Mouse (Mus musculus) gastrocnemius, adult 2 months (tissue): ENCODE data around the gene Spem1. TPM values are rescaled to one million over a fixed set of nuclear protein-coding genes. Genes with fewer than 3 reads are reported as not detected.

Source experiments
- DNase-seq: peaks from one replicate; pipeline ENCODE4 v3.0.0; 2022
- H3K27ac ChIP-seq: fragments of 200-600 bp; 2 replicates; pipeline ENCODE4 v1.8.1; 2022; ENCODE audit warnings: mild to moderate bottlenecking
- H3K4me3 ChIP-seq: fragments of 200-600 bp; 2 replicates; pipeline ENCODE4 v1.8.1; 2022; ENCODE audit warnings: mild to moderate bottlenecking, moderate library complexity
- CTCF ChIP-seq: fragments of 200-600 bp; IDR thresholded peaks from 2 replicates; pipeline ENCODE4 v1.8.1; 2022; ENCODE audit warnings: antibody characterized with exemption, mild to moderate bottlenecking, moderate library complexity
- intact Hi-C: fragments of 180-260 bp; cut with DNase I; formaldehyde crosslinking; loops from one replicate; pipeline ENCODE4 v1.15.1; 2025
- total RNA-seq, 2 experiments: library from RNA; stranded (reverse); gene quantifications; 2 replicates each; pipeline ENCODE4 v1.2.3; 2021

Gene Spem1
- total RNA-seq, 2 experiments from 2014 or later, result not detected

GRCm38 (mm10) chr11:69834001-69834549 is 12.1 kb upstream of the Spem1 start:
- peak overlapping the region; percentile 60 for H3K4me3 ChIP-seq
- intact Hi-C loops, result no loop called here
- TF ChIP-seq CTCF, result no peak
- no peak overlapping the region for H3K27ac ChIP-seq
- peak; percentile 49 for DNase-seq

GRCm38 (mm10) chr11:69833554-69833953 is 11.6 kb upstream of the Spem1 start:
- peak overlapping the region; percentile 60 for H3K4me3 ChIP-seq
- DNase-seq, result no peak
- intact Hi-C loops, result no loop called here
- TF ChIP-seq CTCF, result no peak
- H3K27ac ChIP-seq, result no peak overlapping the region

- intact Hi-C loops, result no loop called here
- no peak for DNase-seq
- Histone ChIP-seq H3K4me3 (no peak overlapping the region), H3K27ac (no peak overlapping the region)
- no peak for TF ChIP-seq CTCF
Measured at GRCm38 (mm10) chr11:69828832-69829231, 6.9 kb upstream of the Spem1 start.

- H3K4me3 ChIP-seq, result no peak overlapping the region
- TF ChIP-seq CTCF, result no peak
- H3K27ac ChIP-seq, result no peak overlapping the region
- intact Hi-C loops, result no loop called here
- no peak for DNase-seq
Measured at GRCm38 (mm10) chr11:69823456-69823855, 1.5 kb upstream of the Spem1 start.

- Histone ChIP-seq H3K4me3 (no peak overlapping the region), H3K27ac (no peak overlapping the region)
- intact Hi-C loops, result no loop called here
- no peak for DNase-seq
- TF ChIP-seq CTCF, result no peak
Measured at GRCm38 (mm10) chr11:69818871-69819270, 3.1 kb downstream of the Spem1 start.

GRCm38 (mm10) chr11:69818365-69818764 is 3.6 kb downstream of the Spem1 start, which contains the start of gene Spem2:
Spem2 (minus strand) TSS chr11:69818465.
- Histone ChIP-seq H3K27ac (no peak within 1 kb of the TSS), H3K4me3 (no peak within 1 kb of the TSS)
- no peak for DNase-seq
- TF ChIP-seq CTCF, result no peak
- intact Hi-C loops, result no loop called here

- TF ChIP-seq CTCF, result no peak
Measured at GRCm38 (mm10) chr11:69816520-69816919, 5.5 kb downstream of the Spem1 start.

GRCm38 (mm10) chr11:69815155-69815554 is 6.8 kb downstream of the Spem1 start, which contains the start of gene Gm39566:
Gm39566 (minus strand) TSS chr11:69815298.
- TF ChIP-seq CTCF, result 0 out of 2 replicates have a peak, but pooled peaks have one; percentile 2

More at GRCm38 (mm10) chr11:69816520-69816919, 5.5 kb downstream of the Spem1 start:
- intact Hi-C loops, result no loop called here
- Histone ChIP-seq H3K27ac (no peak overlapping the region), H3K4me3 (no peak overlapping the region)
- no peak for DNase-seq

GRCm38 (mm10) chr11:69810280-69810679 is 11.7 kb downstream of the Spem1 start:
- no peak for DNase-seq
- TF ChIP-seq CTCF, result no peak
- H3K4me3 ChIP-seq, result no peak overlapping the region
- no peak overlapping the region for H3K27ac ChIP-seq
- intact Hi-C loops, result no loop called here

More at GRCm38 (mm10) chr11:69815155-69815554, 6.8 kb downstream of the Spem1 start, which contains the start of gene Gm39566:
- intact Hi-C loops, result no loop called here
- H3K27ac ChIP-seq, result no peak within 1 kb of the TSS
- no peak within 1 kb of the TSS for H3K4me3 ChIP-seq
- DNase-seq, result no peak

- Histone ChIP-seq H3K27ac (no peak overlapping the region), H3K4me3 (no peak overlapping the region)
- no peak for DNase-seq
- TF ChIP-seq CTCF, result no peak
- intact Hi-C loops, result no loop called here
Measured at GRCm38 (mm10) chr11:69807641-69808040, 14.3 kb downstream of the Spem1 start.

- no peak overlapping the region for H3K27ac ChIP-seq
- DNase-seq, result no peak
- no peak overlapping the region for H3K4me3 ChIP-seq
- intact Hi-C loops, result no loop called here
- peak; percentile 26 for TF ChIP-seq CTCF
Measured at GRCm38 (mm10) chr11:69806378-69806777, 15.6 kb downstream of the Spem1 start.

- H3K27ac ChIP-seq, result no peak within 1 kb of the TSS
- no peak for DNase-seq
- H3K4me3 ChIP-seq, result peak within 1 kb of the TSS; percentile 78
- TF ChIP-seq CTCF, result no peak
- intact Hi-C loops, result loop anchor here (2.0 to 5.0 kb wide), 3 partner anchors 32 to 123 kb away; partner anchors contain the start of genes Nlgn2 and Senp3
Measured at GRCm38 (mm10) chr11:69804972-69805909, 16.7 kb downstream of the Spem1 start, which contains the start of gene Tmem102. Tmem102 (minus strand) TSS chr11:69805624.

- peak overlapping the region; percentile 78 for H3K4me3 ChIP-seq
- intact Hi-C loops, result loop anchor here (2.0 to 5.0 kb wide), 3 partner anchors 32 to 122 kb away; partner anchors contain the start of genes Nlgn2 and Senp3
- DNase-seq, result no peak
- TF ChIP-seq CTCF, result no peak
- no peak overlapping the region for H3K27ac ChIP-seq
Measured at GRCm38 (mm10) chr11:69804652-69804940, 17.4 kb downstream of the Spem1 start.
